Mouse (Mus musculus) spleen, adult 2 months (tissue): ENCODE results near the gene Usp47. TPM values are rescaled to one million over a fixed set of nuclear protein-coding genes. Genes with fewer than 3 reads are reported as not detected.

ENCODE experiments used
- DNase-seq, 2 experiments: peaks; one replicate each; pipeline versions ENCODE4 v3.0.0 to v3.0.0-alpha.2; 2012 to 2021; ENCODE audit warnings: low spot score in 2 of 2, low read depth in 1 of 2
- H3K27ac ChIP-seq: fragments of 200-500 bp; 2 replicates; pipeline ENCODE4 v1.5.1; 2012; ENCODE audit warnings: low read length, inconsistent platforms; ENCODE audit not compliant: insufficient read depth
- H3K27me3 ChIP-seq: fragments of 200-500 bp; 2 replicates; pipeline ENCODE4 v1.6.1; 2012; ENCODE audit warnings: mild to moderate bottlenecking, moderate library complexity, low read length, inconsistent platforms; ENCODE audit not compliant: control insufficient read depth, insufficient read depth
- H3K36me3 ChIP-seq: fragments of 200-500 bp; 2 replicates; pipeline ENCODE4 v1.6.1; 2012; ENCODE audit warnings: mild to moderate bottlenecking, low read length, inconsistent platforms; ENCODE audit not compliant: control insufficient read depth, insufficient read depth
- H3K4me1 ChIP-seq: fragments of 200-500 bp; 2 replicates; pipeline ENCODE4 v1.6.1; 2011; ENCODE audit warnings: inconsistent platforms; ENCODE audit not compliant: control insufficient read depth, insufficient read depth, insufficient read length
- H3K4me3 ChIP-seq: fragments of 200-500 bp; 2 replicates; pipeline ENCODE4 v1.5.1; 2011; ENCODE audit warnings: mild to moderate bottlenecking, inconsistent platforms; ENCODE audit not compliant: insufficient read depth, insufficient read length; ENCODE audit errors: extremely low read depth
- CTCF ChIP-seq: fragments of 200-500 bp; IDR thresholded peaks from 2 replicates; pipeline ENCODE4 v1.5.1; 2011; ENCODE audit warnings: mild to moderate bottlenecking, inconsistent platforms; ENCODE audit not compliant: insufficient read depth, insufficient read length, insufficient replicate concordance; ENCODE audit errors: extremely low read depth
- POLR2A ChIP-seq: fragments of 200-500 bp; IDR thresholded peaks from 2 replicates; pipeline ENCODE4 v1.6.1; 2011; ENCODE audit warnings: low read depth, low read length, inconsistent platforms
- WGBS: fragments of 180-500 bp; shearing (Covaris S2); methylation state at CpG from one replicate; pipeline ENCODE4 v1.1.7; 2018; 5-methylcytosine and 5-hydroxymethylcytosine counted together
- polyA plus RNA-seq: library from polyadenylated mRNA; depleted of rRNA; stranded (reverse); fragments of >200 nt; gene quantifications from 2 replicates; pipeline ENCODE4 v1.2.3, GENCODE M21; 2012

Gene Usp47
- polyA plus RNA-seq, 1 experiment = 5.2 TPM

DNA sequence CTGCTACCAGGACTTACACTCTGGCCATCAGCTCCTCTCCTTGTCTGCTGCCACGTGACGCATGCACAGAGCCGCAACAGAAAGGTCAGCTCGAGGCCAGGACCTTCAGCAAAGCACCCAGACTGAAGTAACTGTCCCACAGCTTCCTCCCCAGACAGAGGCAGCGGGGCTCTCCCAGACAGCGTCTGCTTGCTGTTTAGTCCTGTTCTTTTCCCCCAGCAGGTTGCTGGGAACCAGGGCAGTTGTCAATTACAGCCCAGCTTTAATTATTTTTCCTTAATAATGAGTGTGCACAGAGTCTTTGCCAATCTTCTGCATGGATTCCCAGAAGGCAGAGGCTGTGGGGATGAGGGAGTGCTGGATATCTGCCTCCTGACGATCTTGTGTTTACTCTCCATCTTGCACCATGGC lies 119.8 kb downstream of the Usp47 start:
- no peak for TF ChIP-seq POLR2A
- Histone ChIP-seq H3K4me3 (no peak overlapping the region), H3K27ac (no peak overlapping the region), H3K36me3 (no peaks in the 10 kb centered on the region), H3K27me3 (no peaks in the 10 kb centered on the region), H3K4me1 (peaks cover 2% of the 10 kb centered on the region; the same call in 1 of the 2 replicates)
- WGBS = 33% methylated on average over 7 of the region's 7 CpGs
- DNase-seq = no peak

GRCm38 (mm10) chr7:112143978-112144377 lies 120.7 kb downstream of the Usp47 start:
- no peak overlapping the region for H3K4me3 ChIP-seq
- no peak for TF ChIP-seq CTCF
- no peak for TF ChIP-seq POLR2A
- DNase-seq = no peak
- WGBS = 78% methylated on average over 4 of the region's 4 CpGs
- H3K27ac ChIP-seq = no peak overlapping the region
- H3K27me3 ChIP-seq = no peaks in the 10 kb centered on the region
- H3K4me1 ChIP-seq = peaks cover 2% of the 10 kb centered on the region; the same call in 1 of the 2 replicates
- no peaks in the 10 kb centered on the region for H3K36me3 ChIP-seq

GRCm38 (mm10) chr7:112144646-112145179 lies 121.4 kb downstream of the Usp47 start:
- Histone ChIP-seq H3K36me3 (no peaks in the 10 kb centered on the region), H3K27ac (no peak overlapping the region), H3K27me3 (no peaks in the 10 kb centered on the region), H3K4me3 (no peak overlapping the region), H3K4me1 (peaks cover 2% of the 10 kb centered on the region; the same call in 1 of the 2 replicates)
- TF ChIP-seq POLR2A = no peak
- TF ChIP-seq CTCF = no peak
- 90% methylated on average over 11 of the region's 11 CpGs for WGBS
- no peak for DNase-seq

GRCm38 (mm10) chr7:112147979-112148378 lies 124.7 kb downstream of the Usp47 start:
- Histone ChIP-seq H3K4me3 (no peak overlapping the region), H3K36me3 (no peaks in the 10 kb centered on the region), H3K4me1 (peaks cover 2% of the 10 kb centered on the region; the same call in 1 of the 2 replicates), H3K27me3 (no peaks in the 10 kb centered on the region), H3K27ac (no peak overlapping the region)
- TF ChIP-seq POLR2A = no peak
- TF ChIP-seq CTCF = no peak
- DNase-seq = no peak
- WGBS = 71% methylated on average over 2 of the region's 2 CpGs

DNA sequence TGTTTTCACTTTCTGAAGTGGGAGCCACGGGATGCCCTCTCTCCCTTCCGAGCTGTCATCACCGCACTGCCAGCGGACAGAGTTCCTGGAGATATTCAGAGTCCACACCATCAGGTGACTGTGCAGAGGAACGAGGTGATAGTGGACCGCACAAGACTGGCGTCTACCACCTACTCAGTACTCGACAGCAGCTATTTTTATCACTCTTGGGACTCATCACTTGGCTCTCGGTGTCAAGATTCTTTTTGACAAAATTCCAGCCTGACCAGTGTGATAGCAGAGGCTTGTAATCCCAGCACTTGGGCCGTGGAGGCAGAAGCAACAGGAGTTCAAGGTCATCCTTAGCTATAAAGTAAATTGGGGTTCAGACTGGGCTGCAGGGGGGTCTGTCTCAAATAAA lies 125.8 kb downstream of the Usp47 start:
- TF ChIP-seq POLR2A = no peak
- TF ChIP-seq CTCF = no peak
- no peak for DNase-seq
- H3K36me3 ChIP-seq = no peaks in the 10 kb centered on the region
- H3K4me3 ChIP-seq = no peak overlapping the region
- no peaks in the 10 kb centered on the region for H3K4me1 ChIP-seq
- WGBS = 89% methylated on average over 10 of the region's 10 CpGs
- no peak overlapping the region for H3K27ac ChIP-seq
- H3K27me3 ChIP-seq = no peaks in the 10 kb centered on the region

DNA sequence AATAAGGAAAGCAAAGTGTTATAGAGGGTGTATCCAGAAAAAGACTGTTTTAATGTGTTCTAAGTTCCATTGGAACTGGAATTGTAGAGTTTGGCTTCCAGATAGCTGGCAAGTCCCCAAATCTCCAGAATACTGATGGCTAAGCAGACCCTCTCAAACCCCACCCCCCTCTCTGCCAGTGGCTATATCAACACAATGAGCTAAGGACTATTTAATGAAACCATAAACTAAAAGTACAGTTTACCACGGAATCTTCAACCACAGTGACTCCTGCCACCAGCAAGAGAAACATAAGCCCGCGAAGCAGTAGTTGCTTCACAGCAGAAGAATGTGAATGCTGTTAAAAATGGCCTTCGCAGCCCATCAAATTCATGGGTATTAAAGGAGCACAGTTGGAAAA lies 131.1 kb downstream of the Usp47 start:
- 75% methylated on average over 4 of the region's 4 CpGs for WGBS
- H3K4me1 ChIP-seq = no peaks in the 10 kb centered on the region; the same call in 1 of the 2 replicates
- no peak for TF ChIP-seq POLR2A
- no peak for TF ChIP-seq CTCF
- no peak for DNase-seq
- no peaks in the 10 kb centered on the region for H3K36me3 ChIP-seq
- H3K27me3 ChIP-seq = peaks cover 7% of the 10 kb centered on the region
- H3K4me3 ChIP-seq = no peak overlapping the region
- H3K27ac ChIP-seq = no peak overlapping the region

DNA sequence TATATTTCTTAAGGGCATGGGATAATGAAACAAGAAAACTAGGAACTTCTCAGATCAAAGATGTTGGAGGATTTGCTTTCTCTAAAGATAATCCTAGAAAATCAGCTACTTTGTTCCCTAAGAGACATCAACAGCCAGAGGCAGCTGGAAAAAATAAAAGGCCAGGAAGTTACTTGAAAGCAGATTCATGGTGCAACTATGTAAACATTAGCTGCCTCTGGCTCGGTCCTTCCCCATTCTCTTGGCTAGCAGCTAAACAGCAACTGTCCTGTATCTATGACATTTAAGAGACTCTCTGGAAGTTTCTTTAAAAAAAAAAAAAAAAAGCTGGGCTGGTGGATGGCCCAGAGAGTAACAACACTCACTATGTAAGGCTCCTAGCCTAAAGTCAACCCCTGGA lies 131.9 kb downstream of the Usp47 start:
- TF ChIP-seq POLR2A = no peak
- no peak for TF ChIP-seq CTCF
- no peak for DNase-seq
- H3K27me3 ChIP-seq = peaks cover 7% of the 10 kb centered on the region
- H3K4me1 ChIP-seq = no peaks in the 10 kb centered on the region; the same call in 1 of the 2 replicates
- H3K36me3 ChIP-seq = no peaks in the 10 kb centered on the region
- H3K27ac ChIP-seq = no peak overlapping the region
- WGBS = 55% methylated on average over 1 of the region's 1 CpGs
- H3K4me3 ChIP-seq = no peak overlapping the region
